Mouse (Mus musculus) 3T3-L1 (cell line): ENCODE results near the gene Tsen34.
"Not testable (repeated sequence)": the region's sequence is repeated elsewhere in the genome, so short reads cannot be mapped to it uniquely, and the experiment has no call there.

ENCODE experiments used
- DNase-seq: peaks from one replicate; pipeline ENCODE4 v3.0.0-alpha.2; 2015; ENCODE audit warnings: low read depth, low spot score

Gene Tsen34

DNA sequence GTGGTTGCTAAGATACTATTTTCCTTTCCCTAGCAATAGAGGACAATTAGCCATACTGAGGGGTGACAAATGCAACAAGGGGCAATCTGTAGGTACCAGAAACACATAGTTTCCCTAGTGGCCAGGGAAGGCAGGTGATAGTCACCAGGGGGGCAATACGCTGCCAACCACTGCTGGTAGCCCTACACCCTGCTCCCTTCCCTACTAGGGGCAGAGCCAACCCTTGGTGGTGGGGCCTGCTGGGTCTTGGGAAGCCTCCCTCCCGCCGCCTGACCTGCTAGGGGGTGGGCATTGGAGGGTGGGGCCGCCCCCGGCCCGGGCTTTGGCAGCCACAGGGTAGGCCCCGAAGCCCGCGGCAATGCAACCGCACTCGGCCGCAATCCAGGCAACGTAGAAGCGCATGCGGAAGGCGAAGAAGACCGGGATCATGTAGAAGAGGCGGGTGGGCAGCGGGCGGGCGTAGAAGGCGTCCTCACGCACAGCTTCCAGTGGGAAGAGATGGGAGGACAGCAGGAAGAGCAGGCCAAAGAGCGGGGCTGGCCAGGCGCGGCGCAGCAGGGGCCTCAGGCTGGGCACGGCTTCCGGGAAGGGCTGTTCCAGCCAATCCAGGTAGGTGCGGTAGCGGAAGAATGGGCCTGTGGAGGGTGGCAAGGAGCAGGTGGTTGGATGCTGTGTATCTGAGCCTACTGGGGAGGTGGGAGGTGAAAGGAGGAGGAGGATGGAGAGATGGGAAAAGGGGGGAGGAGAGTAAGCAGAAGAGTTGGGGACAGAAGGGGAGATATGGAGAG is 7.1 kb upstream of the Tsen34 start:
- no peak for DNase-seq

DNA sequence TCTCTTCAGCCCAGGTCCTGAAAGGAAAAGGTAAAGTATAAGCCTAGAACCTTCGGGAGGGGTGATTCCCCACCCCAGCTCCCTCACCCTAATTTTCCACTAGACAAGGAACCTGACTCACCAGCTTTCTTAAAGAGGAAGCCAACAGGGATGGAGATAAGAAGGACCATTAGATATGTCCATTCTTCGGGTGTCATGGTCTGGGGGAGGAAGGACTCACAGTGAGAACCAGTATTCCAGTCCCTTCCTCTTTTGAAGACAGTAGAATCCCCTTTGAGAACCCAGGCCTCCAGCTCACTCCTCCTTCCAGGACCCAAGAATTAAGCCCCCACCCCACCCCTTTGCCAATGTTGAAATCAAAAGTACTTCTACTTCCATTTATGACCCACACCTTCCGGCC is 744 bp upstream of the Tsen34 start:
- peak; percentile 6 for DNase-seq

DNA sequence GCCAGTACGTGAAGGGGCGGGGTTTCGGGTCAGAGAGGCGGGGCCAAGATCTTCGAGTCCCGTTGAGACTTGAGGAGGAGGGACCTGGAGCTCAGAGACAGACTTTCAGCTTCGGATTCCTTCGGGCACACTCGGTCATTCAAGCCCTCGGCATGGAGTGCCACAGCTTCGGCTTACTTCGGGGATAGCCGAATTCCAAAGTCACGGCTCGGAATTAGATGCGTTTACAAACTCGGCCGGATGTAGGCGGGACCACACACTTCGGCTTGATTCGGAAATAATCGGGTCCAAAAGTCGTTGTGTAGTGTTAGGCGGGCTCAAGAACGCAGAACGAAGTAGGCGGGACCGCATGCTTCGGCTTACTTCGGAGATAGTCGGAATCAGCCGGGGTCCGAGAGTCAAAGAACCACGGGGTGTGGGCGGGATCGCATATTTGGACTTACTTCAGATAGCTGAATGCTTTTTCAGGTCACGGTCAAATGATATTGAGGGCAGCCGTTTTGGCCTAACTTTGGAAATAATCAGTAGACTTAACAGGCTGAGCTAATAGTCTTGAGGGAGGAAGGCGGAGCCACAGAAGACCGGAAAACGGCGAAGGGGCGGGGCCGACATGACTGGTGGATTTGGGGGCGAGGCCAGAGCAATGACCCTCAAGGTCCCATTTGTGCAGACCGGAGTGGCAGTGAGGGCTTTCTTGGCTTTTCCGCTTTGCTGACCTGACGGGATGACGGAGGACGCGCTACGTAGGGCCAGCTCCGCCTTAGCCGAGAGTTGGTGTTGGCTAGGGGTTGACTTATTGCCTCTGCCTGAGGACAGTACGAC is 535 bp downstream of the Tsen34 start, which contains the start of gene Mboat7:
Mboat7 (minus strand) TSS at position 537 of the 822 bp plus-strand sequence.
- DNase-seq, result peak; percentile 96

DNA sequence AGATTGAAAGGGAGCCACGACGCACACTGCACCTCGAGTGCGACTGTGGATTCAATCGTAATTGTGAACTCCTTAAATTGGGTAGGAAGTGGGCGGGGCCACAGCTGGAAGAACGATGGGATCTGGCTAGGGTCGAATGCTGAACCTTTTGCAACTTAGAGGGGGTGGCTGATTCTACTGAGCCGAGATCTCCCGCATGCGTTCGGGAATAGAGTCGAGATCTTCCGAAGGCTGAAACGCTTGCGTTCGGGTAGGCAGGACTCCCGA is 1.1 kb downstream of the Tsen34 start:
- DNase-seq, result no peak

DNA sequence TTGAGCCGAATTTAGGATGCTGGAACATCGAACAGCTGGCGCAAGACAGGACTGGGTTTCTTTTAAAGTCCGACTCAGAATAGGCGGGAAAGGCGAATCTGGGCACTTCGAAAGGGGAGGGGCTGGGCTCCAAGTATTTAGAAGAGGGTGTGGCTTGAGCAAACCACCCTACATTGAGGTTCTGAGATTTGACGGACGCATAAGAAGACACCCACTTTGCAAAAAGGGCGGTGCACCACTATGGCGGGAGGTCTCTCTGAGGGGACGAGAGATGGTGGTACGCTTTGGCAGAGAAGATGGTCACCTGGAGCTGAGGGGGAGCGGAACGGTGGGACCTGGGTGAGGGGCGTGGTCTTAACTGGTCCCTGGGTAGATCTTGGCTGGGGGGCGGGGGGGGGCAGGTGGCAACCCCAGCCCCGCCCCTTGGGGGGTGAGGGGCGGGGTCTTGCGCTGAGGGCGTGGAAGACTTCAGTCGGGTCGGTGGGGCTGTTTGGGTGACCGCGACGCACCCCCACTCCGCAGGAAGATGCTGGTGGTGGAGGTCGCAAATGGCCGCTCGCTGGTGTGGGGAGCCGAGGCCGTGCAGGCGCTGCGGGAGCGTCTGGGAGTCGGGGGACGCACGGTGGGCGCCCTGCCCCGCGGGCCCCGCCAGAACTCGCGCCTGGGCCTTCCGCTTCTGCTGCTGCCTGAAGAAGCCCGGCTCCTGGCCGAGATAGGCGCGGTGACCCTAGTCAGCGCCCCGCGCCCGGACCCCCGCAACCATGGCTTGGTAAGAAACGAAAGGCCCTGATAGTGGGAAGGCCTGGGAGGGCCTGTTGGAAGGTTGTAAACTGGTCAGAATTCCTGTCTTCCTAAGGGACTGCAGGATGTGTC is 1.6 kb downstream of the Tsen34 start:
- peak; percentile 94 for DNase-seq

DNA sequence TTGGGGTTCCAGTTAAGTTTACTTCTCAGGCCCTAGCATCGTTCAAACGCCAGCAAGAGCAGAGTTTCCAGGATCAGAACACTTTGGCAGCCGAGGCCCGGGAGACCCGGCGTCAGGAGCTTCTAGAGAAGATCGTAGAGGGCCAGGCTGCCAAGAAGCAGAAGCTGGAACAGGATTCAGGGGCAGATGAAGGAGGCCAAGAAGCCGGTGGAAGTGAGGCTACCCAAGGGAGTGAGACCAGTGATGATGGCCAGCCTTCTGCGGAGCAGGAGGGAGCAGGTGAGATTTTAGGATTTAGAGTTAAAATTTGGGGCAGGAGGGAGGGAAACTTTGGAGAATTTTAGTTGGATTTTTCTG is 2.3 kb downstream of the Tsen34 start:
- DNase-seq, result peak; percentile 30

DNA sequence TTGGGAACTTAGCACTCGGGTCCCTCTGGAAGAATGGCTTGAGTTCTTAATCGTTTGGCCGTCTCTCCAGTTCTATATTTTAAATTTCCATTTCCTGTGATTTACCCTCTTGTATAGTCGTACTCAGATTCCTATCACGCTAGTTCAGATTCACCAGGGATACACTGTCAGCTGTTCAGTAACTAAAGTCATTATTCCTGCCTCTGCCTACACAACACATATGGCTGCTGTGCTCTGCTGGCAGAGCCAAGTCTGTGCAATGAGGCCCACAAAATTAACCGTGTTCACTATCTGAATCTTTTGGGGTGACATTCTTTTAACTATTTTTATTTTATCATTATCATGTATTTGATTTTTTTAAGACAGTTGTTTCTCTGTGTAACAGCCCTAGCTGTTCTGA is 5.8 kb downstream of the Tsen34 start:
- no peak for DNase-seq

DNA sequence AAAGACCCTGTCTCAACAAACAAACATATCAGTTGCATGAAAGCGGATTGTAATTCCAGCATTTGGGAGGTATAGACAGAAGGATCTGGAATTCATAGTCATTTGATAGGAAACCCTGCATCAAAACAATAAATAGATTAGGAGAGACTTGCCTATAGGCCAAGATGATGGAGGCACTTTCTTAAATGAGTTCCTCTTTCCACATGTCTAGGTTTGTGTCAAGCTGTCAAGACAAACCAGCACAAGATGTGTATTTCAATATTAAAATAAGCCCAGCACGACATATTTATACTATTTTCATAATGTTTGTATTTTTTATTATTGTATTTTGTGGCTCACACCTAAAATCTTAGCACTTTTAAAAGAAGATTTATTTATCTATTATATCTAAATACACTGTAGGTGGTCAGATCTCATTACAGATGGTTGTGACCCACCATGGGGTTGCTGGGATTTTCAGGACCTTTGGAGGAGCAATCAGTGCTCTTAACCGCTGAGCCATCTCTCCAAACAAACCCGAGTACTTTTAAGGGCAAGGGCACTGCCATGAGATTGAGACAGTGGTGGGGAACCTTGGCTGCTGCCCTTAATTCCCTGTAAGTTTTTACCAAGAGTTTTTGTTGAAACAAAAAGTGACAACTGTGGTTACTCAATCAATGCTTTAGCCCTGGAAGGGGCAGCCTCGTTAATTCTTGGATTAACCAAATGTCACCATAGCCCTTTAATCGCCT is 10.7 kb downstream of the Tsen34 start:
- no peak for DNase-seq

DNA sequence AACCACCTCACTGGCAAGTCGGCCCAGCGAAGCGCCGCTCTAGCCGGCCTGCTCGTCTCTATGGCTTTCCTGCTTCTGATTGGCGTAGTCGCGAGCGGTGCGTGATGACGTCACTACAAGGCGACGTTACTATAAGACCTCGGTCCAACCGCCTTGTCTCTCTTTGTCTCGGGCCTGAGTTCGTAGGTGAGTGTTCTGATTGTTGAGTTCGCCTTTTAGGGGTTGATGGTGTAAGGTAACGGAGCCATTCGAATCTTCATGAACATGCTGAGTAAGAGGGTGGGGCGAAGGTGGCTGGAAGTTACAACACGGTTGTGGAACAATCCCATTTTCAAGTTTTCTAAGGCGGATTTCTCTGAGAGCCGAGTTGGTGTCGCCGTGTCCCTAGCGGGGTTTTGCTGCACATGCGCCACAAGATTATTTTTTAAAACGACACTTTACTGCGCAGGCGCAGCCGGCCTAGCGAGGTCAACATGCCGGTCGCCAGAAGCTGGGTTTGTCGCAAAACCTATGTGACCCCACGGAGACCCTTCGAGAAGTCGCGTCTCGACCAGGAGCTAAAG is 11.3 kb downstream of the Tsen34 start, which contains the start of gene Rps9:
Rps9 (plus strand) TSS at position 115 of the 563 bp plus-strand sequence.
- peak; percentile 96 for DNase-seq

DNA sequence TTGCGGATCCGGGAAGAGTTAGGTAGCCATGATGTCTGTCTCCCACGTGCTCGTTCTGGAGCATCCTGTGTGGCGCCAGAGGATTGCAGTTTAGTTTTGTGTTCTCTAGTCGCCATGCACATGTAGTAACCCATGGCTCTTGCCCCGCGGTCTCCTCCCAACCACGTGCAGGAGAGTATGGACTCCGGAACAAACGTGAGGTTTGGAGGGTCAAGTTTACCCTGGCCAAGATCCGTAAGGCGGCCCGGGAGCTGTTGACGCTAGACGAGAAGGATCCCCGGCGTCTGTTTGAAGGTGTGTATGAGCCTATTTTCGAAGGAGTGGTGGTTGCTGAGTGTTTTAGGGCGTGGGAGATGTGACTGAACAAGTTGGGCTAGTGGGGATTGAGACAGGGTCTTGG is 11.8 kb downstream of the Tsen34 start:
- DNase-seq, result no peak

DNA sequence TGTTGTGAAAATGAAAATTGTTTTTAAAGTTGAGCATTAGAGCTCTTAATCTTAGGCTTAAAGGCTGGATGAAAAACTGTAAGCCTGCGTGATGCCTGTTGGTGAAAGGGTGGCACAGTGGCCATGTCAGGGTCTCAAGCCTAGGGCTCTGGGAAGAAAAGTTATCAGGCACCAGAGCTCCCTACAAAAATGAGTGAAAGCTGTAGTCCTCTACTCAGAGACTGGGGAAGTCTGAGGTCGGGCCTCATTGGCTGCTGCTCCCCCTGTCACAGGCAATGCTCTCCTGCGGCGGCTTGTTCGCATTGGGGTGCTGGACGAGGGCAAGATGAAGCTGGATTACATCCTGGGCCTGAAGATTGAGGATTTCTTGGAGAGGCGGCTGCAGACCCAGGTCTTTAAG is 12.8 kb downstream of the Tsen34 start:
- not testable (repeated sequence) for DNase-seq

DNA sequence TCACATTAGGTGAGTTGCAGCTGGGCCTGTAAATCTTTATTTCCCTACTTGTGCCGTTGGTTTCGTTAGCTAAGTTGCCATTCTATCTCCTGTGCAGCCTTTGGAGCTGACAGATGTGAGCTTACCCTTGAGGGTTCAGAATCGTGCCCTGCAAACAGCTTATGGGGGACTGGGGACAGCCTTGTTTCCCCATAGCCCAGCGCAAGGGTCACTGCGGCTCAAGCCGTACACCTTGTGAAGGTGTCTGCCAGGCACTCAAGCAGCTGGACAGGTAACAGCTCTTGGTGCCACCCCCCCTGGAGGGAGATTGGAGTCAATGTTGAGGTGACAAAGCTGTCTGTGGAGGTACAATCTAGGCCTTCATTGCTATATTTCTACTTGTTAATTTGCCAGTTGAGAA is 13.2 kb downstream of the Tsen34 start:
- no peak for DNase-seq

DNA sequence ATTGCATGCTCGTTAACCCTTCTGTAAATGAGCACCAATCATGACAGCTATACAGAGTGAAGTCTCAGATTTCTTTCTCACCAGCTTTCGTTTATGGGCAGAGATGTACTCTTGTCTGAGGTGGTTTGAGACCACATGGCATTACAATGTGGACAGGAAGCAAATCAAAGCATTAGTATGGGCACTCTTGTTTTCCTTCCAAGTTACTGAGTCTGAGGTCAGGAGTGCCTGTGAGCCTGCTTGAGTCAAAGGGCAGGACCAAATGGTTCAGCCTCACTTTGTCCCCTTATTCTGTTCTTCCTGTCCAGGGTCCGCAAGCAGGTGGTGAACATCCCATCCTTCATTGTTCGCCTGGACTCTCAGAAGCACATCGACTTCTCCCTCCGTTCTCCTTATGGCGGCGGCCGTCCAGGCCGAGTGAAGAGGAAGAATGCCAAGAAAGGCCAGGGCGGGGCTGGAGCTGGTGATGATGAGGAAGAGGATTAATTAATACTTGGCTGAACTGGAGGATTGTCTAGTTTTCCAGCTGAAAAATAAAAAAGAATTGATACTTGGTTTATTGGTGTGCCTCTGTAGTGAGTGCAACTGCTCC is 13.8 kb downstream of the Tsen34 start:
- DNase-seq, result peak; percentile 23

DNA sequence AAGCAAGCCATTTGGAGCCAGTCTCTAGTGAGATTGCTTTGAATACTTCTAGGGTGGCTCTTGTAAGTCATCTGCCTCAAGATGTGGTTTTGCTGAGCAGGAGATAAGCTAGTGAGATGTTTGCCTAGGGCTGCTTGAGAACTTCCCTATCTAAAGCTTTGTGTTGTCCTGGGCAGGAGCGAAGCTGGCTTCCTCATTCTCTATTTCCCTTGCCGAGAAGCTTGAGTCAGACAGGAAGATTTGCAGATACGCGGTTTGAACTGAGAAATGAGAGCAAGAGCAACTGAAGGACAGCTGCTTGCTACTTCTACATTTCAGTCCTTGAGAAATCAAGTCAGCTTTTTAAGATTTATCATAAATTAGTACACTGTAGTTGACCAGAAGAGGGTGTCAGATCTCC is 14.4 kb downstream of the Tsen34 start:
- DNase-seq, result peak; percentile 15

DNA sequence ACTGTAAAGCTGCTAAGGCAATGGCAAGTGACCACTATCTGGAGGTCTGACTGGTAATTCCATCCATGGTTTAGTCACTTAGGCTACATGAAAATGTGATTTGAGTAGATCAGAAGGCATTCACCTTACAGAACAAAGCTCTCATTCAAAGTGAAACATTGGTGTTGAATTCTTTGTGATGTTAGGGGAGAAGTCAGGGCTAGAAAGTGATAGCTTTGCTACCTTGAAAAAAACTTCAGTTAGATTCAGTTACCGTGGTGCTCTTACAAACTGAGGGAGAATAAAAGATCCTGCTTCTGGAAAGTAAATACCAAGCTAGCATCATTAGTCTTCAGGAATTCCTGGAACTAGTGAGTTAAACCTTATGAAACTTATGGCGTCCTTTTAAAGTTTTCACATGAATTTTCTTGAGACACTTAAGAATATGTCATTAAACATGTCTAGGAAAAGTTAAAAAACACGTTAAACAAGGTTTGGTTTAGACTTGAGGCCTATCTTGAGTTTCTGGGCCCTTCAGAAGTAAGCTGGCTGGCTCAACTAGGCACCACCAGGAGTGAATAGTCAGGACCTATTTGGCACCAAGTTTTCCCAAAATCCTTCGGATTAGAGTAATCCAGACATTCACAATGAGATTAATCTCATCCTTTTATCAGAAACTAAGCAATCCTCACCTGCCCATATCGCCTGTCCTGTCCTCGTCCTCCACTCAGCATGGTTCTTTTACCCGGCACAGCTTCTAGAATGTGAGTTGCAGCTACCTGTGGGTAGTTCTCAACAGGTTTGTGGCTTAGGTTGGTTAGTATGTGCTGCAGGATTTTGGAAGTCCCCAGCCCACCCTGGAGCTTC is 15.1 kb downstream of the Tsen34 start:
- peak; percentile 16 for DNase-seq

DNA sequence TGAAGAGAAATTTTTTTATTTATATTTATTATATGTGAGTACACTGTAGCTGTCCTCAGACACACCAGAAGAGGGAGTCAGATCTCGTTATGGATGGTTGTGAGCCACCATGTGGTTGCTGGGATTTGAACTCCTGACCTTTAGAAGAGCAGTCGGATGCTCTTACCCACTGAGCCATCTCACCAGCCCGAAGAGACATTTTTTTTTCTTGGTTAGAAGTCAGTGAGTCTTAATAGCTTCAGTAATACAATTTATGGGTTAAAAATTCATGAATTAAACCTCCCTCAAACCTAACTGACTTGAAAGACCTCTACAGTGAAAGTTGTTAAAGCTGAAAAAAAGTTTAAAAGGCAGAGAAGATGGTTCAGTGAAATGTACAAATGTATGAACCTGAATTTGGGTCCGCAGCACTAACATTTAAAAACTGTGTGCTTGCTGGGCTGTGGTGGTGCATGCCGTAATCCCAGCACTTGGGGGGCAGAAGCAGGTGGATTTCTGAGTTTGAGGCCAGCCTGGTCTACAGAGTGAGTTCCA is 15.9 kb downstream of the Tsen34 start:
- DNase-seq, result peak; percentile 10

DNA sequence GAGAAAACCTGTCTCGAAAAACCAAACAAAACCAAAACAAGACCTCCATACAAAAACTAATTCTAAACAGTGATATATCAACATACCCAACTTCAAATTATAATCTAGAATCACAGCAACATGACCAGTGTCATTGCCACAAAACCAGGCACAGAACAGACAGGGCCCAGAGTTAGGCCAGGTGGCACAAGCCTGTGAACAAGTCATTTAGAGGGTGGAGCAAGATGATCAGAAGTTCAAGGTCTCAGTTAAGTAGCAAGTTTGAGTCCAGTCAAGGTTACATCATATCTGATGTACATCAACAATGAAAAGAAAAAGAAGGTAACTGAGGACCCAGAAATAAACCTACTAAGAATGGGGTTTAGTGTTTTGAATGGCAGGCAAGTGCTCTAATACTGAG is 16.3 kb downstream of the Tsen34 start:
- no peak for DNase-seq

DNA sequence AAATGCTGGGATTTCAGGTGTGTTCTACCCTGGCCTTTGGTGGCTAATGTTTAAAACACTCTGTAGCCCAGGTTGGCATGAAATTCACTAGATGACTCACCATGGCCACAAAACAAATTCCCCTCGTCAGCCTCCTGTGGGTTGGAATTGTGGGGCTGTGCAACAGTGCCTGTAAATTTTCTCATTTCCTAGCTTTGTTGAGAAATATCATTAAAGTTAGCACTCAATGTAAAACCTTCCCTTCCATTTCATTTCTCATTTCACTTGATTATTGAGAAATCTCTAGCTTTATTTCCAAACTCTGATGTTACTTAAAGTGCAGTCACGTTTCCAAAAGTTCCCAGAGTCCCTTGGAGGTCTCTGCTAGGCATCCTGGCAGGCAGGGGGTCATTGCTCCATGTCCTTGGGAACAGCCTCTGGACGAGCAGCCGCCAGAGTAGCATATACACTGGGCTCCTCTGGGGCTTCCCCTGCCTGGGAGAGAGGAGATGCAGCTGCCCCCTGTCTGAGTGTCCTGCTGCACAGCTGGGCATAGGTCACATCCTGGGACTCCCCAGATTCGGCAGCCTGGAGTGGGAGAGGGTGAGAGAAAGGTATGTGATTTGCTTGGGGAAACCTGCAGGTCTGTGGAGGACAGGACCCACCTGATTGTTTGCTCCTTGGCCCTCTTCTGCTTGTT is 19.7 kb downstream of the Tsen34 start:
- no peak for DNase-seq

DNA sequence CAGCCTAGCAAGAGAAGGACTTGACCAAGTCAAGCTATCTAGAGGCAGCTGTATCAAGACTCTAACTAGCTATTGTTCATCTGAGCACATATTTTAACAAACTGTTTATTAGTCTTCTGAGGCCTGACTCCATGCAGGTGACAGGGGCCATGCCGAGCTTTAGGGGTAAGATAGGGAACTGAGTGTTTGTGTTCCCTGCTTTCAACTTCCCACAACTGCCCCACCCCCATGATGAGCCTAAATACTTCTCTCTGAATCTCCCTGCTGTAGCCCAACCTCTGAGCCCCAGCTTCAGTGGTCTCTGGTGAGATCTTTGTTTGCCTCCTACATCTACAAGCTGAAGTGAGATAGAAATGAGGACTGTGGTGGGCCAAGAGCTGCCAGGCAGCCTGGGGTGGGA is 22.6 kb downstream of the Tsen34 start:
- no peak for DNase-seq
